Mouse (Mus musculus) olfactory bulb, adult 2 months (tissue): Measurements from ENCODE around the gene Mia3.

Experiments
- CTCF ChIP-seq: fragments of 200-500 bp; IDR thresholded peaks from 2 replicates; pipeline ENCODE4 v1.5.1; 2012; ENCODE audit warnings: low read depth, mild to moderate bottlenecking, low read length, moderate library complexity; ENCODE audit not compliant: insufficient read depth
- POLR2A ChIP-seq: fragments of 200-500 bp; IDR thresholded peaks from 2 replicates; pipeline ENCODE4 v1.6.1; 2012; ENCODE audit warnings: mild to moderate bottlenecking, low read depth, low read length, moderate library complexity; ENCODE audit not compliant: insufficient read depth

DNA sequence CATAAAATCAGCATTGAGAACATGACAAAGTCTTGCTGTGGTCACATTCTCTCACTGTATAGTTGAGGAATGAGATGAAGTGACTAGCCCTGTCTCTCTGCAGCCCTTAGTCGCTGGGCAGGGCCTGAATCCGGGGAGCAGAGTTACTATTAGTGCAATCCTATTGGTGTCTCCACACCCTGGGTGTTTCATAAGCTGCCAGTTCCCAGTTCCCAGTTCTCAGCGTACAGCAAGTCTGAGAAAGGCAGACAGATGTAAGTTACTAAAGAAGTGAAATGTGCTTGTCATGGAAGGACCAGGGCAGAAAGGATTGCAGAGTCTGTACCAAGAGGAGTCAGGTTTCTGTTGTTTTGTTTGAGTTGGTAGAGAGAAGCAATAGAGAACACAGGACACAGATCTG is 61.8 kb downstream of the Mia3 start:
- no peak for TF ChIP-seq CTCF
- TF ChIP-seq POLR2A: no peak
